In the genomic region with DNA sequence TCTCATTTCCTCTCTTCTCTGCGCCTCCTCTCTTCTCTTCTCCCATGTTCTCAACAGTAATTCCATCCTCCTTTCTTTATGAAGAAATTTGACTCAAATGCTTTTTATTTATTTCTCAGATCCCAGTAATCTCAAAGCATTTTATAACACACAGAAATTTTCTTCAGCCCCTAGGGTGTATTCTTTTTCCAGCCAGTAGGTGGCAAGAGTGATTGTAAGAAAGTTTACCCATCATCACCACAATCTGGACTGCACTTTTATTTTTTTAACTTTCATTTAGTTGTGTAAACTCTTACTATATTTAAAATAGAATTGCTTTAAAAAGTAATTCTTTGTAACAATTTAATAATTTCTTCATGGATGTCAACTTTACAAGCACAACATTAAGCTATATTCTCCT, we compare ENCODE assay signal across 17 mouse cellular contexts. TPM values are rescaled to one million over a fixed set of nuclear protein-coding genes. Genes with fewer than 3 reads are reported as not detected.
DNase-seq lines count a peak whose midpoint lies in the region; ATAC-seq and TF ChIP-seq lines count a peak whose summit lies in the region.
"Had no signal": no experiment of that assay in that cellular context is flagged by ENCODE, and none has a peak within 500 bp of the region (broad histone marks: within the 10 kb centered on the region; RNA-seq: fewer than 3 reads in every experiment).

No protein-coding gene starts in this region.

- WGBS in forebrain, postnatal 0 days: 65% methylated on average over 1 of the region's 1 CpGs
- WGBS in forebrain, embryonic 10.5 days: 87% methylated on average over 1 of the region's 1 CpGs
- 65% methylated on average over 1 of the region's 1 CpGs for WGBS in cerebellum, adult 2 months

- no peaks in the 10 kb centered on the region for H3K4me1 ChIP-seq in forebrain, postnatal 0 days (ENCODE audit: insufficient read depth)
- no peaks in the 10 kb centered on the region for H3K4me1 ChIP-seq in forebrain, embryonic 10.5 days
- no peaks in the 10 kb centered on the region for H3K4me1 ChIP-seq in cerebellum, adult 2 months (ENCODE audit: control insufficient read depth, insufficient read depth, low read length)
- H3K4me1 ChIP-seq: heart, embryonic 15.5 days; intestine, embryonic 15.5 days; limb, embryonic 15.5 days; neural tube, embryonic 15.5 days had no signal

- no peaks in the 10 kb centered on the region for H3K9me3 ChIP-seq in forebrain, postnatal 0 days (ENCODE audit: low read length)
- no peaks in the 10 kb centered on the region for H3K9me3 ChIP-seq in forebrain, embryonic 10.5 days
- H3K9me3 ChIP-seq: heart, embryonic 15.5 days; intestine, embryonic 15.5 days; limb, embryonic 15.5 days; neural tube, embryonic 15.5 days had no signal

- H3K27me3 ChIP-seq in forebrain, postnatal 0 days (ENCODE audit: insufficient read depth, low read length): no peaks in the 10 kb centered on the region
- H3K27me3 ChIP-seq in forebrain, embryonic 10.5 days (ENCODE audit: poor library complexity, severe bottlenecking): no peaks in the 10 kb centered on the region
- H3K27me3 ChIP-seq in cerebellum, adult 2 months (ENCODE audit: control insufficient read depth, insufficient read depth, low read length): no peaks in the 10 kb centered on the region
- H3K27me3 ChIP-seq: heart, embryonic 15.5 days; intestine, embryonic 15.5 days; limb, embryonic 15.5 days; neural tube, embryonic 15.5 days had no signal

- DNase-seq in forebrain, postnatal 0 days: peak; percentile 0
- no peak for DNase-seq in forebrain, embryonic 10.5 days (ENCODE audit: extremely low spot score, low spot score)
- peak; percentile 4 for DNase-seq in layer of hippocampus, adult 11-12 months (ENCODE audit: low spot score)
- DNase-seq in layer of hippocampus, postnatal 36 days: no peak
- DNase-seq in A20 (ENCODE audit: low read depth, low spot score) (peak; percentile 24), ZHBTc4 (ENCODE audit: low read depth, low spot score) (peak; percentile 2)
- DNase-seq in cerebellum, adult 2 months: no peak
- no peak for DNase-seq in thymus, postnatal 14 days
- DNase-seq: gastrocnemius, postnatal 36 days; lung, postnatal 14 days; thymus, postnatal 36 days had no signal

- no peak overlapping the region for H3K27ac ChIP-seq in forebrain, postnatal 0 days (ENCODE audit: low read depth, low read length)
- H3K27ac ChIP-seq in forebrain, embryonic 10.5 days: no peak overlapping the region
- H3K27ac ChIP-seq in cerebellum, adult 2 months (ENCODE audit: insufficient read depth, low read length): no peak overlapping the region
- H3K27ac ChIP-seq: heart, embryonic 15.5 days; intestine, embryonic 15.5 days; limb, embryonic 15.5 days; neural tube, embryonic 15.5 days had no signal

- H3K4me2 ChIP-seq in forebrain, postnatal 0 days (ENCODE audit: low read depth): no peak overlapping the region
- H3K4me2 ChIP-seq: heart, embryonic 15.5 days; intestine, embryonic 15.5 days; limb, embryonic 15.5 days; neural tube, embryonic 15.5 days had no signal

- no peak for TF ChIP-seq POLR2A in cerebellum, adult 2 months (IDR thresholded peaks at IDR 0.05; ENCODE audit: borderline replicate concordance, insufficient read depth, low read length)

- H3K36me3 ChIP-seq in forebrain, postnatal 0 days (ENCODE audit: insufficient read depth): no peaks in the 10 kb centered on the region
- no peaks in the 10 kb centered on the region for H3K36me3 ChIP-seq in forebrain, embryonic 10.5 days (replicated peaks)
- H3K36me3 ChIP-seq: heart, embryonic 15.5 days; intestine, embryonic 15.5 days; limb, embryonic 15.5 days; neural tube, embryonic 15.5 days had no signal

- TF ChIP-seq CTCF in forebrain, postnatal 0 days (IDR thresholded peaks at IDR 0.05; ENCODE audit: low read depth): peak; percentile 38; the same call in 1 of the 2 replicates
- no peak for TF ChIP-seq CTCF in cerebellum, adult 2 months (IDR thresholded peaks at IDR 0.05; ENCODE audit: borderline replicate concordance, insufficient read depth, low read depth, low read length)

- H3K9ac ChIP-seq in forebrain, postnatal 0 days: no peak overlapping the region
- H3K9ac ChIP-seq: heart, embryonic 15.5 days; intestine, embryonic 15.5 days; limb, embryonic 15.5 days; neural tube, embryonic 15.5 days had no signal

- no peak overlapping the region for H3K4me3 ChIP-seq in forebrain, postnatal 0 days (ENCODE audit: low read depth, low read length)
- H3K4me3 ChIP-seq in forebrain, embryonic 10.5 days: no peak overlapping the region
- H3K4me3 ChIP-seq in cerebellum, adult 2 months (replicated peaks; ENCODE audit: insufficient read depth, low read depth, low read length): no peak overlapping the region
- H3K4me3 ChIP-seq: heart, embryonic 15.5 days; intestine, embryonic 15.5 days; limb, embryonic 15.5 days; neural tube, embryonic 15.5 days had no signal

- ATAC-seq in forebrain, postnatal 0 days: no peak
- ATAC-seq: activated CD4-positive, CD25-positive, alpha-beta regulatory T cell, adult 4 months; intestine, embryonic 15.5 days had no signal

RNA-seq across cellular contexts. Expression of gene Hsf3, which starts 45.5 kb away (rescaled TPM):
- total RNA-seq in forebrain, postnatal 0 days (2014; rRNA removed): not detected in 2 replicates
- 0.07 TPM in 1 of 2 replicates, not detected in the other for polyA plus RNA-seq in forebrain, postnatal 0 days (2015; fragmentation: Nextera tagmentation; extraction: Ambion mirVana)
- polyA plus RNA-seq in forebrain, embryonic 10.5 days (2016; fragmentation: Nextera tagmentation; extraction: Ambion mirVana): 0.26 TPM in 1 of 2 replicates, not detected in the other
- total RNA-seq in layer of hippocampus, postnatal 36 days (2021): under 1 TPM in 1 of 2 experiments, not detected in 1; 0.18 TPM
- polyA plus RNA-seq in cerebellum, adult 2 months (2012; rRNA removed): 0.08 TPM in 1 of 2 replicates, not detected in the other
- total RNA-seq: gastrocnemius, postnatal 36 days; layer of hippocampus, postnatal 10 days had no signal
- polyA plus RNA-seq: activated CD4-positive, CD25-positive, alpha-beta regulatory T cell, adult 4 months; neural tube, embryonic 15.5 days had no signal

RNA-seq across cellular contexts. Expression of gene Heph, which starts 46.4 kb away (rescaled TPM):
- total RNA-seq in forebrain, postnatal 0 days (2014; rRNA removed): 3.1 and 6.5 TPM in 2 replicates
- polyA plus RNA-seq in forebrain, postnatal 0 days (2015; fragmentation: Nextera tagmentation; extraction: Ambion mirVana): 1.5 and 2.5 TPM in 2 replicates
- 12.6 and 12.9 TPM in 2 replicates for polyA plus RNA-seq in forebrain, embryonic 10.5 days (2016; fragmentation: Nextera tagmentation; extraction: Ambion mirVana)
- 1 to 10 TPM; 3.9 to 5.1 TPM for total RNA-seq in layer of hippocampus, postnatal 36 days (2021)
- 3.7 and 3.9 TPM in 2 replicates for polyA plus RNA-seq in cerebellum, adult 2 months (2012; rRNA removed)
- polyA plus RNA-seq: activated CD4-positive, CD25-positive, alpha-beta regulatory T cell, adult 4 months had no signal

Comparison
In these comparisons a context has a peak if more than half of its experiments do, and no peak if none do; other contexts are left out.
1. DNase-seq: peak in forebrain, postnatal 0 days (single experiment), layer of hippocampus, adult 11-12 months (single experiment), A20 (single experiment) and ZHBTc4 (single experiment); none in forebrain, embryonic 10.5 days (single experiment), layer of hippocampus, postnatal 36 days (0 of 2), cerebellum, adult 2 months (0 of 2) and thymus, postnatal 14 days (single experiment).